Mouse (Mus musculus): ENCODE data around the gene Prcc. TPM values are rescaled to one million over a fixed set of nuclear protein-coding genes. Genes with fewer than 3 reads are reported as not detected.
"Not testable (repeated sequence)": the region's sequence is repeated elsewhere in the genome, so short reads cannot be mapped to it uniquely, and the experiment has no call there.

The Prcc gene
- total RNA-seq, 2 experiments from 2014 or later: 47.8 to 49.3 TPM

- peak; percentile 33 to 38 for DNase-seq
- intact Hi-C loops (cut with DNase I): loop anchor here (1.0 kb wide), 1 partner anchor 21 kb away; no protein-coding TSS in a partner anchor
Measured at GRCm38 (mm10) chr3:87906981-87907857, 21.8 kb upstream of the Prcc start.

DNA sequence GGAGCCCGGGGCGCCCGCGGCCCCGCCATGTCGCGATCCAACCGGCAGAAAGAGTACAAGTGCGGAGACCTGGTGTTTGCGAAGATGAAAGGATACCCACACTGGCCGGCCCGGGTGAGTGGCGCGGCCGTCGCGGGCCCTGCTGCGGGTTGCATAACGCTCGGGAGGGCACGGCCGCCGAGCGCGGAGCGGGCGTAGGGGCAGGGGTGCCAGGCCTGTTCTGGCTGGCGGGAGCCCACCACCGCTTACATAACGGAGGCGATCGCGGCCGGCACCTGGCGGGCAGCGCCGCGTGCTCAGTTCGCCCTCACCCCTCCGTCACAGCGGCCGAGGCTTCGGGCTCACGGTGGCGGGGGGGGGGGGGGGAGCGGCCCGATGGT is 21.2 kb upstream of the Prcc start:
- peak; percentile 68 to 69 for DNase-seq
- intact Hi-C loops (cut with DNase I): loop anchor here (1.0 kb wide), 1 partner anchor 20 kb away; no protein-coding TSS in a partner anchor

DNA sequence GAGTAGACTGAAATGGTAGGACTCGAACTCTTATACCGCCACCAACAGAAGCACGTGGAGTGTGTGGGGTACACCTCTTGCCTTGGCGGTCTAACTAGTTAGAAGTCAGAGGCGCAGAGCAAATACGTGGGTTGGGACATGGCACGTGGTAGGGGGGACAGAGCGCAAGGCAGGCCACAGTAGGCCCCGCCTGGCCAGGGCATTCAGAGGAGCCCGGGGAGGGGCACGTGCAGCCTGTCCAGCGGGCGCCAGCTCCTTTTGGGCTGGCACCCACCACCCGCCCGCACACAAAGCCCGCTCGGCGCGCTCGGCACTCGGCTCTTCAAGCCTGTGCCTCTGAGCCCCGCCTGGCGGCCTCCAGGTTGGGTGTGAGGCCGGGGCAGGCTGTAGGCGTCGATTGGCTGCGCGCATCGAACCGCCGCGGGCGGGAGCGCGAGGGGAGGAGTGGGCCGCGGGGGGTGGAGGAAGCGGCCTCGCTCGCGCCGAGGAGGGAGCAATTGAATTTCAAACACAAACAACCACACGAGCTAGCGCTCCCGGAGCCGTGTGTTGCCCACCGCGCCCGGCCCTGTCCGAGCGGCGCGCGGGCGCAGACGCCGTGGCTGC is 20.6 kb upstream of the Prcc start, which contains the start of gene Hdgf:
Gene Hdgf, plus strand, starts transcription at position 442 of the 606 bp plus-strand sequence.
- intact Hi-C loops (cut with DNase I): loop anchor here (1.0 kb wide), 1 partner anchor 20 kb away; no protein-coding TSS in a partner anchor
- peak; percentile 93 to 96 for DNase-seq

DNA sequence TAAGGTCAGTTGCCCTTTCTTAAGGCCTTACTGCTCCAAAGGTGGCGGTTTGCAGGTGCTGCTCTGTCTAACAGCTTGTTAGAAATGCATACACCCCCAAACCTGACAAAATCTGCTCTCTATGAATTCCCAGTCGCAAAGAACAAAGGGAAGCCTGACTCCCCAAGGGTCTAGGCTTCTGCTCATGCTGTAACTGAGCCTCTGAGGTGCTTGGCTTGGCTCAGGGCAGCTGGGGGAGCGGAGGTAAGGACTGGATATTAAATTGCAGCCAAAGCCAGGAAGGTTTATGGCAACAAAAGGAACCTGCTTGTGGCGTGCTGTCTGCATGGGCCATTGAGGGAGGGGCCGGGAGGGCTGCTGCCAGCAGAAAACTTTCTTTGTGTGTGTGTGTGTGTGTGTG is 18.4 kb upstream of the Prcc start:
- DNase-seq: no peak
- intact Hi-C loops (cut with DNase I): no loop called here

GRCm38 (mm10) chr3:87901959-87902358 is 16.6 kb upstream of the Prcc start:
- intact Hi-C loops (cut with DNase I); DNase-seq: not testable (repeated sequence)

DNA sequence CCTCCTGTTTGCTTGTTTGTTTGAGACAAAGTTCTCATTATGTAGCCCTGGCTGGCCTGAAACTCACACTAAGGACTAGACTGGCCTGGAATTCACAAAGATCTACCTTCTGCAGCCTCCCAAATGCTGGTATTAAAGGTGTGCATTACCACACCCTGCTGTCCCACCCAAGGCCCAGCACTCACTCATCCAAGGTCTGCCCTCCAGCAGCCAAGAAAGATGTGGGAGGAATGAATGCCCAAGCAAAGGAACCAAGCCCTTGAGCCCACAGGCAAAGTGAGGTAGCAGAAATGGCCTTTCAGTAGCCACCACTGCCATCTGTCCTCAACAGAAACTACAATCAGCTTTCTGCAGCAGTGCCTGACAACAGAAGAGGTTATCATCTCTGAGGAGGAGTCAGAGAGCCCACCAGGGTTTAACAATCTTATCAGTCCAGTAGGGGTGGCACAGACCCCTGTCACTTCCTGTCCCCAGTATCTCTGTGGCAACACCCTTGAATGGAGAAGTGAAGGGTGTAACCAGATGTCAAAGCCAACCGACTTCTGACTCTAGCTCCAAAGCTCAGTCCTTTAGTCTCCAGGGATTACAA is 15.7 kb upstream of the Prcc start:
- intact Hi-C loops (cut with DNase I): no loop called here
- no peak for DNase-seq

DNA sequence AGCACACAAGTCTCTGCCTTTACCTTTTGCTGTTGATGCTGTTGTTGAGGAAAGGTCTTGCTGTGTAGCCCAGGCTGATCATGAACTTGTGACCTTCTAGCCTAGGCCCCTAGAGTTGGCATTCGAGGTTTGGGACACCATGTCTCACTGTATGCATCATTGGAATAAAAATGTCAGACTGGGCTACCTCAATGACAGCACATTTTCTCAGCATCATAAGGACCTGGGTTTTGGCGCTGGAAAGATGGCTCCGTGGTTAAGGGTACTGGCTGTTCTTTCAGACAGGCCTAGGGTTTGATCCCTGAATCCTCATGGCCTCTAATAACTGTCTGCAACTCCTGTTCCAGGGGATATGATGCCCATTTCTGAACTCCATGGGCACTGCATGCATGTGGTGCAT is 14.4 kb upstream of the Prcc start:
- no peak for DNase-seq
- intact Hi-C loops (cut with DNase I): no loop called here

- intact Hi-C loops (cut with DNase I): no loop called here
- no peak for DNase-seq
Measured at GRCm38 (mm10) chr3:87899266-87899665, 13.9 kb upstream of the Prcc start.

DNA sequence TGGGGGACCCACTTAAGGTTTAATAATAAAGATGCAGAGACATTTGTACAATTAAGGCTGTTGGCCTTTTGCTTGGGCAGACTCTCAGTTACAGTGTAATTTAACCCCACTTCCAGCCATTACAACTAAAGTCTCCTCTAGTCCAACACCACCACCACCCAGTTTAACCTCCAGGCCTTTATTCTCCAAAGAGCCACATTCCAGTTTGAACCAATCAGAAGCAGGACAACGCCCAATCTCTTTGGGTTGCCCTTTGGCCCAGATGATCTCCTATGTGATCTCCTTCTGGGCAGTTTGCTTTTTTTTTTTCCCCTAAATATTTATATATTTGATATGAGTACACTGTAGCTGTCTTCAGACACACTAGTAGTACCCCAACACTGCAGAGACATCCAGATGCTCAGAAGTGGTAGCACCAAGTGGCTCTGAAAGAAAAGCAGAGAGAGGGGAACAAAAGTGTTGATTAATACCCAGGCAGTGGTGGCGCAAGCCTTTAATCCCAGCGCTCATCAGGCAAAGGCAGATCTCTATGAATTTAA is 8.0 kb upstream of the Prcc start:
- intact Hi-C loops (cut with DNase I): no loop called here
- DNase-seq: no peak

DNA sequence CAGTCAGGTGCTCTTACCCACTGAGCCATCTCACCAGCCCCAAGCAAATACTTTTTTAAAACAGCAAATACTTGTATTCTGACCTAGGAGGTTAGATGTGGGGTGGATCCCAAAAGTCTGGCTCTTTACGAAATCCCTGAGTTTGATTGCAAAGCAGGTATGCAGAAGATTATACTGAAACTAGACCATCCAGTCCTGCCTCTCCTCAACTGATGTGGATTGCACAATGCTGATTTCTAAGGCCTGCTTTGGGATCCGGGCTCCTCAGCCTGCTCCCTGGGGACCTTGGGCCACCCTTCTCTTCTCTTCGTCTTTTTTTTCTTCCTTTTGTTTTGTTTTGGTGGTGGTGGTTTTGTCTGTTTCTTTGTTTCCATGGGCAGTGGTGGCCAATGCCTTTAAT is 6.1 kb upstream of the Prcc start:
- intact Hi-C loops (cut with DNase I): no loop called here
- no peak for DNase-seq

GRCm38 (mm10) chr3:87887400-87887799 is 2.0 kb upstream of the Prcc start:
- DNase-seq: not testable (repeated sequence)
- intact Hi-C loops (cut with DNase I): loop anchor here (5.0 kb wide), 1 partner anchor 40 kb away; no protein-coding TSS in a partner anchor

- intact Hi-C loops (cut with DNase I): loop anchor here (1.0 to 5.0 kb wide), 2 partner anchors 20 to 41 kb away; partner anchors contain the start of gene Hdgf
- no peak for DNase-seq
Measured at GRCm38 (mm10) chr3:87886416-87886815, 1.0 kb upstream of the Prcc start.

GRCm38 (mm10) chr3:87886004-87886365 is 577 bp upstream of the Prcc start:
- DNase-seq: peak; percentile 31 to 37
- intact Hi-C loops (cut with DNase I): loop anchor here (1.0 to 5.0 kb wide), 2 partner anchors 20 to 41 kb away; partner anchors contain the start of gene Hdgf

DNA sequence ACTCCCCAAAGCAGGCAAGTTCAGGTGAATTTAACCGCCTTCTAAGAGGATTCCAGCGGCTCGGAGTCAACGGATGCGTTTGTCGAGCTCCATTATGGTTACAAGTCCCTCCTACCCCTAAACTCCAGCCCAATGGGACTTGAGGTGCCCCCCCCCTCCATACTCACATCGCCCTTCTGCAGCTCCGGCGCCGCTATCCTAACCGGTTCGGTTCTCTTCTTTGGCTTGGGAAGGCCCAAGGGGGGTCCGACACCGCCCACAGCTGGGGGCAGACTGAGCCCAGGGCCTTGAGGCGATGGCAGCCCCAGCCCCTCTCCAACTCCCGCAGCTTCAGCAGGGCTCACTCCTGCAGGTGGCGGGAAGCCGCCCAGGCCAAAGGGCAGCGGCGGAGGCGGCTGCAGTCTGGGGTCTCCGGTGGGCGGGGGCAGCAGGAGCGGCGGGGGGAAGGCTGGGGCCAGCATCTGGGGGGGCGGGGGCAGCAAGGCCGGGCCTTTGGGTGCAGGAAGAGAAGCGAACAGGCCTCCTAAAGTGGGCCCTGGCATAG is 628 bp downstream of the Prcc start:
- intact Hi-C loops (cut with DNase I): loop anchor here (5.0 kb wide), 1 partner anchor 43 kb away; no protein-coding TSS in a partner anchor
- peak; percentile 40 to 49 for DNase-seq

DNA sequence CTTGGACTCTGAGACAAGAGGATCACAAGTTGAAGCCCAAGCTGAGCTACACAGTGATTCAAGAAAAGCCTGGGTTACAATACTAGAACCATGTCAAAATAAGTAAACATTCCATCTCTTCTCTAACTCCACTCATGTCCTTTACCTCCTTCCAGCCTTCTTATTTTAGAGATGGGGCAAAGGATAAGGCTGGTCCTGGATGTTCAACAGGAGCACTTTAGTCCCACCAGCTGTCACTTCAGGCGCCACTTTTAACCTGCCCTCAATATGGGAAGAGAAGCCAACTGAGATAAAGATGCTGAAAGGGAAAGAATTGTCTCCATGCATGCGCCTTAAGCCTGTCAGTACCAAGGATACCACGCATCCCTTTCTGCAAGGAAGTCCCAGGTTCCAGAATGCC is 1.1 kb downstream of the Prcc start:
- intact Hi-C loops (cut with DNase I): no loop called here
- no peak for DNase-seq

- DNase-seq: no peak
- intact Hi-C loops (cut with DNase I): no loop called here
Measured at GRCm38 (mm10) chr3:87877730-87878129, 7.7 kb downstream of the Prcc start.

- intact Hi-C loops (cut with DNase I); DNase-seq: not testable (repeated sequence)
Measured at GRCm38 (mm10) chr3:87864111-87864510, 21.3 kb downstream of the Prcc start.

- DNase-seq: peak; percentile 66 to 77
- intact Hi-C loops (cut with DNase I): loop anchor here (2.0 to 5.0 kb wide), 2 partner anchors 65 to 88 kb away; partner anchors contain the start of gene Ntrk1
Measured at GRCm38 (mm10) chr3:87859813-87860212, 25.6 kb downstream of the Prcc start.

GRCm38 (mm10) chr3:87857666-87858065 is 27.7 kb downstream of the Prcc start:
- intact Hi-C loops (cut with DNase I): loop anchor here (5.0 kb wide), 1 partner anchor 85 kb away; no protein-coding TSS in a partner anchor
- DNase-seq: no peak

GRCm38 (mm10) chr3:87855936-87856335 is 29.5 kb downstream of the Prcc start:
- intact Hi-C loops (cut with DNase I): loop anchor here (5.0 kb wide), 1 partner anchor 84 kb away; no protein-coding TSS in a partner anchor
- peak; percentile 45 to 47 for DNase-seq
